Mouse (Mus musculus) stomach, embryonic 14.5 days (tissue): ENCODE measurements around the gene Reck. TPM values are rescaled to one million over a fixed set of nuclear protein-coding genes. Genes with fewer than 3 reads are reported as not detected.

Experiments used
- ATAC-seq: fragments of 200-750 bp; cut with Nextera tagmentation; 2 replicates; pipeline ENCODE4 v1.8.0; 2017; ENCODE audit warnings: low read depth, moderate TSS enrichment; ENCODE audit not compliant: insufficient number of reproducible peaks, insufficient read depth, low FRiP score
- H3K27ac ChIP-seq: fragments of 300-500 bp; sonication (generic); 2 replicates; pipeline ENCODE4 v1.5.1; 2014; ENCODE audit warnings: mild to moderate bottlenecking, low read length, moderate library complexity, mixed read lengths
- H3K27me3 ChIP-seq: fragments of 300-500 bp; sonication (generic); 2 replicates; pipeline ENCODE4 v1.6.1; 2014; ENCODE audit warnings: low read length, control low read depth, mixed read lengths; ENCODE audit not compliant: control insufficient read depth, insufficient read depth
- H3K36me3 ChIP-seq: fragments of 300-500 bp; sonication (generic); 2 replicates; pipeline ENCODE4 v1.6.1; 2014; ENCODE audit warnings: mild to moderate bottlenecking, control low read depth, low read length, moderate library complexity, mixed read lengths; ENCODE audit not compliant: control insufficient read depth, insufficient read depth
- H3K4me1 ChIP-seq: fragments of 300-500 bp; sonication (generic); 2 replicates; pipeline ENCODE4 v1.6.1; 2014; ENCODE audit warnings: low read length, control low read depth, mixed read lengths; ENCODE audit not compliant: control insufficient read depth, insufficient read depth
- H3K4me2 ChIP-seq: fragments of 300-500 bp; sonication (generic); replicated peaks from 2 replicates; pipeline ENCODE4 v1.6.1; 2014; ENCODE audit warnings: low read depth, low read length, control low read depth
- H3K4me3 ChIP-seq: fragments of 300-500 bp; sonication (generic); 2 replicates; pipeline ENCODE4 v1.5.1; 2014; ENCODE audit warnings: low read depth, low read length, control low read depth
- H3K9ac ChIP-seq: fragments of 300-500 bp; sonication (generic); replicated peaks from 2 replicates; pipeline ENCODE4 v1.6.1; 2014; ENCODE audit warnings: low read depth, mild to moderate bottlenecking, control low read depth, low read length, moderate library complexity, mixed read lengths
- H3K9me3 ChIP-seq: fragments of 300-500 bp; sonication (generic); 2 replicates; pipeline ENCODE4 v1.6.1; 2016; ENCODE audit warnings: low read depth, low read length, control low read depth; ENCODE audit not compliant: control insufficient read depth
- WGBS: fragments of 180-500 bp; shearing (Covaris S2); extraction: QIAGEN DNeasy Blood & Tissue Kit; methylation state at CpG from one replicate; pipeline ENCODE4 v1.1.7; 2014; 5-methylcytosine and 5-hydroxymethylcytosine counted together
- polyA plus RNA-seq: library from polyadenylated mRNA; unstranded; fragments of >200 nt; fragmentation: Nextera tagmentation; extraction: Ambion mirVana; gene quantifications from 2 replicates; pipeline ENCODE4 v1.2.1, GENCODE M21; 2014

The Reck gene
- polyA plus RNA-seq, 1 experiment from 2014 or later: 38.8 TPM

DNA sequence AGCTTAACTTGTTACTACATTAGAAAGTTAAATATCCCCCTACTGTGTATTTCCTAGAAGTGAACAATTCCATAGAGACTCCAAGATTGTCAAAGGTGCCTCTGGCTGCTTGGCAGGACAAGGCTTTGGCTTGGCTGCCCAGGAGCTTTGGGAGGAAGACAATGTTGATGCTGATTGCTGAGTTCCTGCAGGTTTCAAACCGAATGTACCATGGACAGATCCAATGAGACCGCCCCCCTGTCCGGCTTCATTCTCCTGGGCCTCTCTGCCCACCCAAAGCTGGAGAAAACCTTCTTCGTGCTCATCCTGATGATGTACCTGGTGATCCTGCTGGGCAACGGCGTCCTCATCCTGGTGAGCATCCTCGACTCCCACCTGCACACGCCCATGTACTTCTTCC is 21.2 kb upstream of the Reck start:
- WGBS: 62% methylated on average over 8 of the region's 8 CpGs
- no peaks in the 10 kb centered on the region for H3K27me3 ChIP-seq
- H3K9ac ChIP-seq: no peak overlapping the region
- H3K4me1 ChIP-seq: no peaks in the 10 kb centered on the region
- no peak overlapping the region for H3K4me2 ChIP-seq
- no peak for ATAC-seq
- no peak overlapping the region for H3K4me3 ChIP-seq
- no peaks in the 10 kb centered on the region for H3K36me3 ChIP-seq
- no peaks in the 10 kb centered on the region for H3K9me3 ChIP-seq
- H3K27ac ChIP-seq: no peak overlapping the region

DNA sequence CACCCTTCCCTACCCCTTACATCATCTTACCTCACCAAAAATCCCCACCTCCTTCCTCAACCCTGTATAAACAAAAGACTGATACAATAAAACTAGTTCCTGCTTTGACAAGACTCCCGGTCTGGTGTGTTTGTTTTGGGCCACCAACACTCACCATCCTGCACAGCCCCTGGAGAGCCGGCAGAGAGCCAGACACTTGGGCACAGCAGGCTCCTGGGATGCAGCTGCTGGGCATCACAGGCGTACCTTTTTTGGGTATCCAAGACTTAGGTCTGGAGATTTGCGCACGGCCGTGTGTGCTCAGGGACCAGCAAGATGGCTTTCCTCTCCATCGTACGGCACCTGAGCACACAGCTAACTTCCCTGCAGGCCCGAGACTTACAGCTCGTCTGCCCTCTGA is 15.4 kb upstream of the Reck start:
- Histone ChIP-seq H3K4me2 (no peak overlapping the region), H3K9me3 (no peaks in the 10 kb centered on the region), H3K4me3 (no peak overlapping the region), H3K27ac (no peak overlapping the region), H3K9ac (no peak overlapping the region), H3K4me1 (no peaks in the 10 kb centered on the region), H3K27me3 (no peaks in the 10 kb centered on the region), H3K36me3 (no peaks in the 10 kb centered on the region)
- 66% methylated on average over 10 of the region's 10 CpGs for WGBS
- no peak for ATAC-seq

DNA sequence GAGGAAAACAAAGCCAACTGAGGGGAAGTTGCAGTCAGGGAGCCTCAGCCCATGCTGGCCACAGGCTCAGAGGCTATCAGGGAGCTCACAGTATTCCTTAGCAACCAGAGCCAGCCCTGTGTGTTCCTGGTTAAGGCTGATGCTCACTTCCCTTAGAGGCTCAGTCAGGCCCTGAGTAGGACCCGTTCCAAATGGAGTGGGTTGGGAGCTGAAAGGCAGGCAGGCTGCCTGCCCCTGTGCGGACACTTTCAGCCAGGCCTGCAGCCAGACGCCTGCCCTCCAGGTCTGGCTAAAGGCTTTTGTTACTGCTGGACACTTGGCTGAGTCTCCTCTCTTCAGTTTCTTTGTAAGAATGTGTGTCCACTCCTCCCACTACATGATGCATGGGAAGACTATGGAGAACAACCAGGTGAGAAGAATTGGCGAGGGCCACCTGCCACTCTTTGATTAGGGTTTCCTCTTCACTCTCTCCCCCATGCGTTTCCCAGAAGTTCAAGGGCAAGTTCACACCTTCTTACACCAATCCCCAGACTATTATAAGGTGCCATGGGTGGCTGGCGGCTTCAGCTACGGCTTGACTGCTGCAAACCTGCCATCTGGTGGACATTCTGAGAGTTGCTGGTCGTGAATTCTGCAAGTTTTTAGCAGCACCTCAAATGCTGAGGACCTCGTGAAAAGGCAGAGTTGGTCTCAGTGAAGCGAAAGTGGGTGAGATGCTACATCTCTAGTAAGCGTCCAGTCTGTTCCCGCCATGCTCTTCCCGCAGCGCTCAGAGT is 14.4 kb upstream of the Reck start:
- Histone ChIP-seq H3K4me2 (no peak overlapping the region), H3K27me3 (no peaks in the 10 kb centered on the region), H3K9ac (no peak overlapping the region), H3K27ac (no peak overlapping the region), H3K4me1 (no peaks in the 10 kb centered on the region), H3K4me3 (no peak overlapping the region), H3K9me3 (no peaks in the 10 kb centered on the region), H3K36me3 (no peaks in the 10 kb centered on the region)
- 17% methylated on average over 14 of the region's 14 CpGs for whole genome bisulfite sequencing
- ATAC-seq: no peak

DNA sequence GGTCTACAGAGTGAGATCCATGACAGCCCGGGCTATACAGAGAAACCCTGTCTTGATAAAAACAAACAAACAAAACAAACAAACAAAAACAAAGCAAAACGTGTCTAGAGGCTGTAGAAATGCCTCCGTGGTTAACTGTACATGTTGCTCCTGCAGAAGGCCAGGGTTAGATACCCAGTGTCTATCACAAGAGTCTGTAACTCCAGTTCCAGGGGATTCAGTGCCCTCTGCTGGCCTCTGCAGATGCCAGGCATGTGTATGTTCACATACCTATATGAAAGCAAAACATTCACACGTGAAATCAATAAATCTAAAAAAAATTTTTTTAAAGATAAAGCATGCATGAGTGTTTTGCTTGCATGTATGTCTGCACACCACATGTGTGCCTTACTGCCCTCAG is 12.0 kb upstream of the Reck start:
- 64% methylated on average over 4 of the region's 4 CpGs for WGBS
- Histone ChIP-seq H3K36me3 (no peaks in the 10 kb centered on the region), H3K27ac (no peak overlapping the region), H3K27me3 (no peaks in the 10 kb centered on the region), H3K4me3 (no peak overlapping the region), H3K4me1 (no peaks in the 10 kb centered on the region), H3K9ac (no peak overlapping the region), H3K9me3 (no peaks in the 10 kb centered on the region), H3K4me2 (no peak overlapping the region)
- no peak for ATAC-seq

DNA sequence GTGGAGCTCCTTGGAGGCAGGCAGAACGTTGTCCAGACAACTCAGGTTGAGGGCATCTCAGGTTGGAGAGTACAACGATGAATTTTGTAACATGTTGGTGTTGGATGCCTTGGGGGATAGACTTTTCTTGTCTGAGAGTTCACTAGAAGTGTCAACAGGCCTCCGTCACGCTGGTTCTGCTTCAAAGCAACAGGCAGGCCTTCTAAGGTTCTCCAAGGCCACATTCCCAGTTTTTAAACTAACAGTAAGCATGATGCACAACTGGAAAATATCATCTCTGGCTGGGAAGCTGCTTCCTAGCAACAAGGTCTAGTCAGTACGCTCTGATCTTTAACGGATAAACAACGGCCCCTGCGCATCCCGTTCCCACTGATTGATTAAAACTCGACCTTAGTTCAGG is 5.5 kb upstream of the Reck start:
- 72% methylated on average over 10 of the region's 10 CpGs for WGBS
- no peaks in the 10 kb centered on the region for H3K27me3 ChIP-seq

DNA sequence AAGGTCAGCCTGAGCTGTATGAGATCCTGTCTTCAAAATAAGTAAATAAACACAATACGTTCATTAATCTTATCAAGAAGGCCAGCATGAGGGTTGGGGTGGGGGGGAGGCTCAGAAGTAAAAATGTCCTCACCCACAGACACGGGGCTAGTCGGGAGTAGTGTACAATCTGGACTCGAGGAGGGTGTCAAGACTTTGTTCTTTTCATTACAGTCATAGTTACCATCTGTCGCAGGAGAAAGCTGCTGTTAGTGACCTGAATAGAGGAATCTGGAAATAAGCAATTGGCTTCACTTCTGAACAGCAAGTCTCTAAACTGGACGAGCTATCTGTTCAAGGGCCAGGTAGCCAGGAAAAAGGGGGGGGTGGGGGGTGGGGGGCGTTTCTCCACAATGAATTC is 829 bp upstream of the Reck start:
- H3K4me3 ChIP-seq: no peak overlapping the region
- H3K9me3 ChIP-seq: no peaks in the 10 kb centered on the region
- ATAC-seq: no peak
- no peak overlapping the region for H3K27ac ChIP-seq
- H3K4me2 ChIP-seq: peak overlapping the region; percentile 67
- no peak overlapping the region for H3K9ac ChIP-seq
- no peaks in the 10 kb centered on the region for H3K36me3 ChIP-seq
- H3K27me3 ChIP-seq: no peaks in the 10 kb centered on the region
- peaks cover 7% of the 10 kb centered on the region for H3K4me1 ChIP-seq
- 35% methylated on average over 7 of the region's 7 CpGs for WGBS

More for the DNA sequence above, 5.5 kb upstream of the Reck start:
- Histone ChIP-seq H3K4me3 (no peak overlapping the region), H3K9me3 (no peaks in the 10 kb centered on the region), H3K27ac (no peak overlapping the region), H3K9ac (0 out of 2 replicates have a peak overlapping the region, but pooled peaks have one; percentile 11), H3K4me2 (no peak overlapping the region), H3K4me1 (0 out of 2 replicates have a peak, but pooled peaks cover 2% of the 10 kb centered on the region), H3K36me3 (no peaks in the 10 kb centered on the region)
- no peak for ATAC-seq

DNA sequence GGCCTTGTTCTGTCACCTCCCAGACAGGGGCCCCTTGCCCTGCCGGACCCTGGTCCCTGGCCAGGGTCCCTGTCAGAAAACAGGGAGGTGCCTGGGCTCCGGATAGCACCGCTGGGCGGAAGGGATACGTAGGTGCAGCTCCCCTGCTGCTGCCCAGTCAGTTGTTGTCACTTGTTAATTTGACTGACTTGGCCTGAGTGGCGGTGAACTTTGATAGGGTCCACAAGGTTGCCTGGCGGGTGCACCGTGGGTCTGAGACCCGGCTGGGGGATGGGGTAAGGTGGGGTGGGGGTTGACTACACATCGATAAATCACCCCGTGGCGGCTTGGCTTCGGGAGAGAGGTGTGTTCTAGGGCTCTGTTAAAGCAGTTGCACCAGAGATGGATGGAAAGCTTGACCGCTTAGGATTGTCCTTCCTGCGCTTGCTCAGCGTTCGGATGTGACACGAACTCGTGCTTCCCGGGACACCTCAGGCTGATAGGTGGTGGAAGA is 635 bp downstream of the Reck start:
- H3K36me3 ChIP-seq: no peaks in the 10 kb centered on the region
- peak overlapping the region; percentile 67 for H3K4me2 ChIP-seq
- peak overlapping the region; percentile 81 for H3K4me3 ChIP-seq
- no peak overlapping the region for H3K27ac ChIP-seq
- ATAC-seq: 0 out of 2 replicates have a peak, but pooled peaks have one; percentile 31
- no peaks in the 10 kb centered on the region for H3K27me3 ChIP-seq
- under 1% methylated on average over 20 of the region's 20 CpGs for WGBS
- peaks cover 5% of the 10 kb centered on the region for H3K4me1 ChIP-seq
- peak overlapping the region; percentile 61 for H3K9ac ChIP-seq
- no peaks in the 10 kb centered on the region for H3K9me3 ChIP-seq

DNA sequence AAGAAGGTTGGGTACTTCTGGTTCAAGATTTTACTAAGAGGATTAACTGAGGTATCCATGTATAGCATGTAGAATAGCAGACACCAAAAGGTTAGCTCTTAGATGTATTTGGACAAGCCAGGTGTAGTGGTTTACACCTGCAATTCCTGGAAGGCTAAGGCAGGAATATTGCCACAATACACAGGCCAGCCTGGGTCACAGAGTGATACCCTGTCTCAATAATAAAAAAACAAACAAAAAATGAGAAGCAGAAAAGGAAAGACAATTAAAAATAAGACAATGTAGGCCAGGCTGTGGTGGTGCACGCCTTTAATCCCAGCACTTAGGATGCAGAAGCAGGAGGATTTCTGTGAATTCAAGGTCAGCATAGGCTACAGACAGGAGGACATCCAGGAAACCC is 1.9 kb downstream of the Reck start:
- Histone ChIP-seq H3K4me3 (no peak overlapping the region), H3K9ac (no peak overlapping the region), H3K4me1 (peaks cover 5% of the 10 kb centered on the region), H3K36me3 (no peaks in the 10 kb centered on the region), H3K27ac (no peak overlapping the region), H3K9me3 (no peaks in the 10 kb centered on the region), H3K27me3 (no peaks in the 10 kb centered on the region), H3K4me2 (no peak overlapping the region)
- no peak for ATAC-seq
- 87% methylated on average over 1 of the region's 1 CpGs for WGBS
